Mouse (Mus musculus) thymus, adult 2 months (tissue): ENCODE data around the gene Glul.

Source experiments
- CTCF ChIP-seq: fragments of 200-500 bp; IDR thresholded peaks from 2 replicates; pipeline ENCODE4 v1.5.1; 2012; ENCODE audit warnings: mild to moderate bottlenecking, control low read depth, low read length, moderate library complexity, borderline replicate concordance; ENCODE audit not compliant: control insufficient read depth, poor library complexity, insufficient read depth; ENCODE audit errors: extremely low read depth
- POLR2A ChIP-seq: fragments of 200-500 bp; IDR thresholded peaks from 2 replicates; pipeline ENCODE4 v1.6.1; 2012; ENCODE audit warnings: mild to moderate bottlenecking, low read length, control low read depth, moderate library complexity; ENCODE audit not compliant: control insufficient read depth, poor library complexity, insufficient read depth; ENCODE audit errors: extremely low read depth

GRCm38 (mm10) chr1:153930431-153930830 lies 30.7 kb downstream of the Glul start:
- TF ChIP-seq CTCF (no peak), POLR2A (no peak)
